In genomic region chr6:122855955-122856354, GRCm38 (mm10) we compare ENCODE assay signal across 16 mouse cellular contexts. TPM values are rescaled to one million over a fixed set of nuclear protein-coding genes. Genes with fewer than 3 reads are reported as not detected.
DNase-seq lines count a peak whose midpoint lies in the region; ATAC-seq and TF ChIP-seq lines count a peak whose summit lies in the region.
"Had no signal": no experiment of that assay in that cellular context is flagged by ENCODE, and none has a peak within 500 bp of the region (broad histone marks: within the 10 kb centered on the region; RNA-seq: fewer than 3 reads in every experiment).

TSS of gene C3ar1 (minus strand) at chr6:122856161.

- no peak for TF ChIP-seq POLR2A in embryonic fibroblast, embryonic 13.5 days (IDR thresholded peaks at IDR 0.05; ENCODE audit: low read depth, low read length)

- peaks cover 5% of the 10 kb centered on the region for H3K4me1 ChIP-seq in embryonic fibroblast, embryonic 13.5 days (ENCODE audit: control insufficient read depth, insufficient read depth, low read length)
- no peaks in the 10 kb centered on the region for H3K4me1 ChIP-seq in liver, postnatal 0 days (ENCODE audit: insufficient read depth)
- H3K4me1 ChIP-seq: forebrain, embryonic 10.5 days; limb, embryonic 13.5 days; midbrain, embryonic 15.5 days had no signal

- H3K27me3 ChIP-seq in liver, postnatal 0 days (ENCODE audit: insufficient read depth, low read length): no peaks in the 10 kb centered on the region
- H3K27me3 ChIP-seq: heart, embryonic 15.5 days; limb, embryonic 13.5 days; midbrain, embryonic 15.5 days; Patski had no signal

- intact Hi-C loops in left cerebral cortex, adult 2 months (cut with DNase I): no loop called here
- intact Hi-C loops in gastrocnemius, postnatal 36 days (cut with DNase I): no loop called here

- no peak within 1 kb of the TSS for H3K9ac ChIP-seq in liver, postnatal 0 days (replicated peaks)
- H3K9ac ChIP-seq: heart, embryonic 15.5 days; limb, embryonic 13.5 days; midbrain, embryonic 15.5 days had no signal

- no peaks in the 10 kb centered on the region for H3K36me3 ChIP-seq in liver, postnatal 0 days (replicated peaks; ENCODE audit: insufficient read depth, low read length)
- H3K36me3 ChIP-seq: forebrain, embryonic 10.5 days; heart, embryonic 15.5 days; limb, embryonic 13.5 days; midbrain, embryonic 15.5 days had no signal

- 31% methylated on average over 7 of the region's 7 CpGs for WGBS in liver, postnatal 0 days (ENCODE audit: insufficient replicate concordance)

- DNase-seq in adrenal gland, adult (ENCODE audit: inconsistent age in 2 of 2, low spot score in 1 of 2): peak; percentile 65 to 79
- no peak for DNase-seq in adrenal gland, postnatal 4 days (ENCODE audit: low spot score in 2 of 2)
- peak; percentile 18 for DNase-seq in MN1 (ENCODE audit: low spot score)
- no peak for DNase-seq in liver, postnatal 0 days
- no peak for DNase-seq in left cerebral cortex, adult 2 months (ENCODE audit: extremely low spot score in 1 of 2, low spot score in 2 of 2)
- DNase-seq in spleen, adult 18-20 months: no peak
- DNase-seq in gastrocnemius, postnatal 36 days: no peak
- DNase-seq: kidney, adult 11 months; right cerebral cortex, postnatal 4 days; thymus, adult 18-20 months had no signal

- no peaks in the 10 kb centered on the region for H3K9me3 ChIP-seq in liver, postnatal 0 days (ENCODE audit: low read length)
- H3K9me3 ChIP-seq: forebrain, embryonic 10.5 days; heart, embryonic 15.5 days; midbrain, embryonic 15.5 days had no signal

- no peak for TF ChIP-seq CTCF in embryonic fibroblast, embryonic 13.5 days (IDR thresholded peaks at IDR 0.05; ENCODE audit: borderline replicate concordance, insufficient read depth, low read length)
- no peak for TF ChIP-seq CTCF in liver, postnatal 0 days (IDR thresholded peaks at IDR 0.05; ENCODE audit: low read depth)
- TF ChIP-seq CTCF in left cerebral cortex, adult 2 months (IDR thresholded peaks at IDR 0.05): no peak

- no peak within 1 kb of the TSS for H3K4me3 ChIP-seq in embryonic fibroblast, embryonic 13.5 days (ENCODE audit: insufficient read depth, low read length)
- no peak within 1 kb of the TSS for H3K4me3 ChIP-seq in liver, postnatal 0 days (ENCODE audit: low read depth, low read length)
- no peak within 1 kb of the TSS for H3K4me3 ChIP-seq in left cerebral cortex, adult 2 months
- H3K4me3 ChIP-seq: forebrain, embryonic 10.5 days; heart, embryonic 15.5 days; limb, embryonic 13.5 days; midbrain, embryonic 15.5 days had no signal

- H3K4me2 ChIP-seq in liver, postnatal 0 days (ENCODE audit: low read depth, low read length): no peak within 1 kb of the TSS
- H3K4me2 ChIP-seq: heart, embryonic 15.5 days; limb, embryonic 13.5 days; midbrain, embryonic 15.5 days had no signal

- no peak for TF ChIP-seq EP300 in liver, postnatal 0 days (IDR thresholded peaks at IDR 0.05; ENCODE audit: low read depth)

- ATAC-seq in liver, postnatal 0 days: peak; percentile 50
- ATAC-seq: midbrain, embryonic 15.5 days; Patski had no signal

- peak within 1 kb of the TSS; percentile 16; the same call in 1 of the 2 replicates for H3K27ac ChIP-seq in embryonic fibroblast, embryonic 13.5 days (ENCODE audit: insufficient read depth, low read length)
- no peak within 1 kb of the TSS for H3K27ac ChIP-seq in liver, postnatal 0 days (ENCODE audit: low read depth)
- no peak within 1 kb of the TSS for H3K27ac ChIP-seq in left cerebral cortex, adult 2 months
- H3K27ac ChIP-seq: forebrain, embryonic 10.5 days; heart, embryonic 15.5 days; limb, embryonic 13.5 days; midbrain, embryonic 15.5 days had no signal

RNA-seq across cellular contexts. Expression of gene C3ar1, which starts in this region (rescaled TPM):
- 1 to 10 TPM; 2.6 to 3.2 TPM for total RNA-seq in adrenal gland, postnatal 4 days (2021)
- 1.3 and 2.3 TPM in 2 replicates for polyA plus RNA-seq in embryonic fibroblast, embryonic 13.5 days (2011; ENCODE audit: insufficient read length, low read depth, missing spikeins)
- polyA plus RNA-seq in liver, postnatal 0 days (2015; fragmentation: Nextera tagmentation; extraction: Ambion mirVana): 1.8 and 2.1 TPM in 2 replicates
- total RNA-seq in left cerebral cortex, adult 2 months (2021): under 1 TPM; 0.47 to 0.75 TPM
- under 1 TPM; 0.54 to 0.81 TPM for total RNA-seq in gastrocnemius, postnatal 36 days (2021)
- polyA plus RNA-seq: Patski had no signal

Comparison
In these comparisons a context has a peak if more than half of its experiments do, and no peak if none do; other contexts are left out.
1. DNase-seq: peak in adrenal gland, adult (2 of 2) and MN1 (single experiment); none in adrenal gland, postnatal 4 days (0 of 2), liver, postnatal 0 days (single experiment), left cerebral cortex, adult 2 months (0 of 2), spleen, adult 18-20 months (0 of 2) and gastrocnemius, postnatal 36 days (0 of 2).